Mouse (Mus musculus): ENCODE measurements at regions not wholly inside any gene's neighbourhood (a gene's known extent, or its start where the extent isn't known, plus 50 kb on each side); places are given as distances from the start of the nearest gene placed in this dataset.

DNA sequence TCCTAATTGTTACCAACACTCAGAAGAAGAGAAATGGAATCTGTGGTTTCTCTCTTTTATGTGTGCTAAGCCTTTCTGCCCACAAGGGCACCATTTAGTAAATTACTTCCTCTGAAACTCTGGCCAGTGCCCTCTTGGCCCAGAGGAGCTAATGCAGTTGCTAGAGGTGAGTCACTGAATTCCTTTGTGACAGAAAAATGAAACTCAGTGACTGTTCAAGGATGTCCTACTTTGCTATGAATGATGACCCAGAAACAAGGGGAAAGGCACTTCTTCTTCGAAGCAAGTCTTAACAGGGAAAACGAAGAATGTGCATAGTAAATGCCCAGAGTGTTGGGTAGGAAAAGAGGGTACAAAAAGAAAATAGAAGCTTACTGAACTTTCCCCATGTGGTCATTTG, 211.0 kb downstream of the Dph6 start:
- TF ChIP-seq USF1 (IDR thresholded peaks at IDR 0.05; ENCODE audit: low read depth, low read length) (no peak), CTCF (conservative IDR thresholded peaks at IDR 0.05 in 1 of 2, IDR thresholded peaks at IDR 0.05 in 1 of 2; ENCODE audit: low read depth in 2 of 2, low read length in 2 of 2) (no peak), HCFC1 (IDR thresholded peaks at IDR 0.05; ENCODE audit: low read depth, low read length) (no peak), IRF4 (IDR thresholded peaks at IDR 0.05; ENCODE audit: low read depth, low read length) (no peak), CHD2 (IDR thresholded peaks at IDR 0.05; ENCODE audit: low read length) (no peak), EP300 (IDR thresholded peaks at IDR 0.05; ENCODE audit: low read length) (no peak)

Data from CH12.LX (cell line).